Mouse (Mus musculus) adipocyte (in vitro differentiated cells): ENCODE data around the gene Slc25a42.

Experiments used
- DNase-seq: peaks from one replicate; pipeline ENCODE4 v3.0.0-alpha.2; 2016; ENCODE audit warnings: low spot score

Slc25a42 gene

DNA sequence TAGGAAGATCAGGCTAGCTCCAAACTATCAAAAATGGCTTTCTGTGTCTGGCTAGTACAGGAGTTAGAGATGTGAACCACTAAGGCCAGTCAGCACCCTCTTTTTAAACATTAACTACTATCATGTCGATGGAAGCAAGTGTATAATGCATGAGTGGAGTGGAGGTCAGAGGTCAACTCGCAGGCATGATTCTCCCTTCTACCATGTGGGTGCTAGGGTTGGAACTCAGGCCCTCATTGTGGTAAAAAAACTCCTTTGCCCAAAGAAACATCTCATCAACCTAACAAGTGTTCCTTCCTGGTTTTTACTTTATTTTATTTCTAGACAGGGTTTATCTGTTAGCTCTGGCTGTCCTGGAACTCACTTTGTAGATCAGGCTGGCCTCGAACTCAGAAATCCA, 41.4 kb downstream of the Slc25a42 start:
- no peak for DNase-seq

DNA sequence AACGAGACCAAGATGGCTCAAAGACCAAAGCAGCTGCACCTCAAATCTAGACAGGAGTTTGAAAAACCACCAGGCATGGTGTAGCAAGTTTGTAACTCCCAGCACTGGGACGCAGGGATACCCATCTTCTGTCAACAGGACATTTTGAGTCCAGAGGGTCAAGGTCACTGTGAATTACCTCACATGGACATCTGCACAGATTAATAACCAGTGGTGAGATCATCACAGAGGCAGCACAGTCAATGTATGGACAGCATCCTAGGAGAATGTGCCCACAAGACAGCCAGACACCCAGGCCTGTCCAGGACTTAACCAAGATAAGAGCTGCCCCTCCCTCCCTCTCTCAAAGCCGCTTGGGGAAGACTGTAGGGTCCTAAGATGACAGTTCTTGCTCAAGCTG, 42.0 kb downstream of the Slc25a42 start:
- DNase-seq: no peak

DNA sequence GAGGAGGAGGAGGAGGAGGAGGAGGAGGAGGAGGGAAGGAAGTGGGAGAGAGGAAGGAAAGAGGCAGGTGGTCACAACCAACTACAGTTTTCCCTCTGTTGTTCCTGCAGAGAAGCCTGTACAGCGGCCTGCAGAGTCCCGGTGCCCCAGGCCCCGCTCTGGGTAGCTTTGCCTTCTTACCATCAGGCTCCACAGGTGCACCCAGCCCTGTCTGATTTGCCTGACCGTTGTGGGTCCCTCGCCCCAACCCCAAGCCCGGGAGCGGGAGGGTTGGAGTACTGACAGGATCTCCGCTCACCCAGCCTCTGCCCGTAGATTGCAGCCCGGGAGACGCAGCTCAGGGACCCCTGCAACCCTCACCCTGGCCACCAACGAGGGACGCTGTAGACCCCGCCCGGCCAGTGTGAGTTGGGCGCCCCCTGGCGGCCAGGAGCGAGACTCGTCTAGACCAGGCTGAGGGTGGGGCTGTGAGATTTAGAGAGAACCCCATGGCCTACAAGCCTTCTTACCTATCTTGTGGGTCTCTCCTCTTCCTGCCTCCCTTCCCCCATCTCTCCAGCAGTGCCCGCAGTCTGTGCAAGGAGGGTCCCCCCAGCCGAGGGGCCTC, 45.5 kb downstream of the Slc25a42 start:
- peak; percentile 61 for DNase-seq

DNA sequence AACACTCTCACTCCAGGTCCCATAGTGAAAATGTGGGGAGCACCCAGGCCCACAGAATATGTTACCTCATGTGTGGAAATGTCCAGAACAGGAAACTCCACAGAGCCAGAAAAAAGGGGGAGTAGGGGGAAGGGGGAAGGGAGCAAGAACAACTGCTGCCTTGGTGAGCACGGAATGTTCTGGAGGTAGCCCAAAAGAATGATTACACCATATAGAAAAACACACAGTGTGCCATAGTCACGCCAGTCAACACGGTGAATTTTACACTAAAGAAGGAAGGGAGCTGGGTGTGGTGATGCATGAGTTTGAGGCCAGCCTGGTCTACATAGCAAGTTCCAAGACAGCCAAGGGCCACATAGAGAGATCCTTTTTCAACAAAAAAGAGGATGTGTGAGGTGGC, 48.8 kb downstream of the Slc25a42 start:
- DNase-seq: no peak

DNA sequence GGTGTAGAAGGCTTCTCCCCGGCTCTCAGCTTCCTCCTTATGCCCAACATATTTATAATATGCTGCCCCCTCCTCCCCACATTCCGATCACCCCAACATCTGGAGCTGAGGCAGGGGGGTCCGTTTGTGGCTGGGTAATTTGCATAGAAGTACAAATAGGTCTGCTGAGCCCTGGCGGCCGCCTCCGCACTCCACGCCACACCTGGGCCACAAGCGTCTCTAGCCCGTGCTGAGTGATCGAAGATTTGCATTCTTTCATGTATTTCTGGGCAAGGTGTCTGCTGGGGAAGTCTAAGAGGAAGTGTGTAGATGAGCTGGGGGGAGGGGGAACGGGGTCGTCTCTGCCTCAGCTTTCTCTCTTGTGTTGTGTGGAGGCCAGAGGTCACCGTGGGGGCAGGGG, 52.1 kb downstream of the Slc25a42 start:
- DNase-seq: no peak

DNA sequence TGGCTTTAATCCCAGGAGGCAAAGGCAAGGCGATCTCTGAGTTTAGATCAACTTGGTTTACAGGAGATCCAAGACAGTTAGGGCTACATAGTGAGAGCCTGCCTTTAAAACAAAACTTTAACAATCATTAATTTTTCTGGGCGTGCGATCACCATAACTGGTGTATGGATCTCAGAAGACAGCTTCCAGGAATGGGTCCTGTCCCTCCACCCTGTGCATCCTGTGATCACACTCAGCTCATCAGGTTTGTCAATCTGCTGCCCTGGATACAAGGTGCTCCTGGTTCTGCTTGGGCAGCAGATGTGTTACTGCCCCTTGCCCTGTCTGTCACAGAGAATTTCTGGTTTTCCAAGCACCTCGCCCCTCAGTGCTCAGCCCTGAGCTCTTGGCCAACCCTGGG, 52.9 kb downstream of the Slc25a42 start:
- DNase-seq: no peak

DNA sequence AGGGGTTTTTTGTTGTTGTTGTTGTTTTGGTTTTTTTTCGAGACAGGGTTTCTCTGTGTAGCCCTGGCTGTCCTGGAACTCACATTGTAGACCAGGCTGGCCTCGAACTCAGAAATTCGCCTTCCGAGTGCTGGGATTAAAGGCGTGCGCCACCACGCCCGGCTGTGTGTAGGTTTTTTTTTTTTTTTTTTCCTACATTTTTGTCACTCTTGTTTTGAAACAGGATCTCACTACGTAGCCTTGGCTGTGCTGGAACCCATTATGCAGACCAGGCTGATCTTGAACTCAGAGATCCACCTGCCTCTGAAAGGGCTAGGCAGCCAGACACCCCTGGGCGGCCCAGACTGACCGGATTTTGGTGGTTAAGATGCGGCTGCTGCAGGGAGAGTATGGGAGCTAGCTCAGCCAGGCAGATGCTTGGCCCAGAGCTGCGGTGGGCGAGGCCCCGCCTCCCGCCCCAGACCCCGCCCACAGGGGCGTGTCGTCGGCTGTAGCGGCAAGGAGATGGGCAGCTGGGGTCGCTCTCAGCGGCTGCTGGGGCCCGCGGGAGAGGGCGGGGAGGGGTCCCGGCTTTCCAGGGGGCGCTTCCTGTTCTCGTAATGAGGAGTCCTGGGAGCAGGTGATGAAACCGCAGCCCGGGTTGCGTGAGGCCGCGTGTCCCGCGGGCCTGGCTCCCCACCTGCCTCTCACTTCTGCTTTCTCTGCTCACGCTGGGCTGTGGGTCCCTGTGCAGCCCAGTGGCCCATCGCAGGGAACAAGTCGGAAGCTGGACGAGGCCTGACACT, 53.8 kb downstream of the Slc25a42 start:
- DNase-seq: no peak

DNA sequence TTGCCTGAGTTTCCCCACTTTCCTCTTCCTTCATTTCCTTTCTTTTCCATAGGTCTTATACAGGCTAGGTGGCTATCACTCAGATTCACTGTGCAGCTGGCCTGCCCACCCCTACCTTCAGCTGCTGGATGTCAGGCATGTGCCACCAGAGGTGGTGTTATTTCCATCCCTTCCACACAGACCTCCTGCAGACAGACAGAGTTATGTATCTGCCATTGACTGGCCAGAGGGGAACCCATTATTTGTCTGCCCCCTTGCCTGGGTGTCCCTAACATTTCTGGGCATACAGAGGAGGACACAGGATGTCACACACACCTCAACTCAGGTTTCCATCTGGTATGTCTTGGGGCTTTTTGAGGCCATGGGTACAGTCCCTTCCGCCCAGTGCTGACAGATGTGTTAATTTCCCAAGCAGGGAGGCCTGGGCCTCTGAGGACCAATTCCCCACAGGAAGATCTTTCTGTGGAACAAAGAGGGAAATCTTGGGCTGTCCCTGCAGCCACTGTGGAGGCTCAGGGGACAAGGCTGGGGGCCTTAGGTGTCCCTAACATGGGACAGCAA, 54.8 kb downstream of the Slc25a42 start:
- DNase-seq: no peak

DNA sequence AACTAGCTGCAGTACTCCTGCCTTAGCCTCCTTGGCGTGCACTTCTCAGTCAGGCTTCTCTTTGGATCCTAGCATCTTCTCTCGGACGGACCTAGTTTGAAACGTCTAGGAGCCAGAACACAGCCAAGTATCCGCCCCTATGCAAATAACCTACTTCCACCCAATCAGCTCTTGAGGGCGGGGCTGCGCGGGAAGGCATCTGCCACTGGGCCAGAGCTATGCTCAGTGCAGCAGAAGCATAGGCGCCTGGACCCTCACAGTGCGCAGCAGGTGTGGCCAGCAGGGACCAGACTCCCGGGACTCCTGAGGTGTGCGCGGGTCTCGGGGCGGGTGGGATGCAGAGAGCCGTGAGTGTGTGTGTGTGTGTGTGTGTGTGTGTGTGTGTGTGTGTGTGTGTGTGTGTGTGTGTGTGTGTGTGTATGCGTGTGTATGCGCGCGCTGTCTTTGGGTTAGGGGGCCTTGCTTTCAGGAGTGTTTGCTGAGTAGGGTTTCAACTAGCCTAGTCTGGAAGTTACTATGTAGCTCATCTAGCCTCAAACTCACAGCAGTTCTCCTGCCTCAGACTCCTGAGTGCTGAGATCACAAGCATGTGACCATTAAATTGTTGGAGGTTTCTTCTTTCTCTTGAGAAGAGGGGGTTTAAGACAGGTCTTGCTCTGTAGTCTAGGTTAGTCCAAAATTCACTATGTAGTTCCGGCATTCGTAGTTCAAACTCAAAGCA, 59.4 kb downstream of the Slc25a42 start:
- DNase-seq: peak; percentile 52

DNA sequence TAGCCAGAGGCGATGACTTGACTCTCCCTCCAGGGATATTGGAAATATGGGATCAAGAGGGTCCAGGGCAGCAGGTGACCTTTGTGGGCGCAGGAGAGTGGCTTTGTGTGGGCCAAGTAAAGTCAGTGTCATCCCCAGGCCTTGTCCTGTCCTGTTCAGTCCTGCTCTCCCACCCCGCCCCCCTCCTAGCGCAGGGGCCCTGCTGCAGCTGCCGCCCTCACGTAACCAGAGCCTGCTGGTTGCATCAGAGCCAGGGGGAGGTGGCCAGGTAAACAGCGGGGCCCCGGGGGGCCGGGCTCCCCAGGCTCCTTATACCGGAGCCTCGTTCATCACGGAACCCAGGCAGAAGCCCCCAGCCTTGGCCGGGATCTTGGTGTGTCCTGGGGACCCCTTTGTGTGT, 61.9 kb downstream of the Slc25a42 start:
- no peak for DNase-seq

DNA sequence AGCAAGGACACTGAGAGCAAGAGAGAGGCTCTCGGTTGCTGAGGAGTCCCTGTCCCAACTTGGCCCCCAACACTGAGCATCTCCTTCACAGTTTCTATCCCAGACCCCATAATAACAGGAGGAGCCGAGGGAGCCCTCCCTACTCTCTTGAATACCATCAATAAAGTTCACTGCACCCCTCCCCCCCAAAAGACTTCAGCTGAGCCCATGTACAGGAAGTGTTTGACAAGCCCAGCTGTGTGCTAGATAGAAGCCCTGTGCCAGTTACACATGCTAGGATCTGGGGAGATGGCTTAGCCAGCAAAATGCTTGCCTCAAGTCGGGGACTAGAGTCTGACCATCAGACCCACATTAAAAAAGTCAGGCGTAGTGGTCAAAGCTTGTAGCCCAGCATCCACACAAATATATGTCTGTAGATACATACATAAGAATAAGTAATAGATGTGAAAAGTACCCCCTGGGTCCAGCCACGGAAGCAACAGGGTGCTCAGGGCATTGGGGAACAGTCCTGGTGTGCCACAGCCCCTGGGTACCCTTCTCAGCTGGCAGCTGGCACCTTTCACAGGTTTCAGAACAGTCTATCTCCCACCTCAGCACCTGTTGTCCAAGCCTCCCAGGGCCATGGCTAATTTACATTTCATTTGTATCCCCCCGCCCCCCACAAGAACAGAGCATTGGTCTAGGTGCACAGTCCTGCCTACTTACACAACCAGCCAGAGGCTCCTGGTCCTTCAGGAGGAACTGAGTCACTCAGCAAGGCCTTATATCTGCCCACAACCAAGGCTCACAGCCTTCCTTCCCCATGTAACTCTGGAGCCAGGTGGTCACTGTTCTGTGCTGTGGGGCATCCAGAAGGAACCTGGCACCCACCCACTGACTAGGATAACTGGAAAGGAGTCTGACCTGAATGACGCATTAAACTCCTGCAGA, 64.2 kb downstream of the Slc25a42 start:
- no peak for DNase-seq

DNA sequence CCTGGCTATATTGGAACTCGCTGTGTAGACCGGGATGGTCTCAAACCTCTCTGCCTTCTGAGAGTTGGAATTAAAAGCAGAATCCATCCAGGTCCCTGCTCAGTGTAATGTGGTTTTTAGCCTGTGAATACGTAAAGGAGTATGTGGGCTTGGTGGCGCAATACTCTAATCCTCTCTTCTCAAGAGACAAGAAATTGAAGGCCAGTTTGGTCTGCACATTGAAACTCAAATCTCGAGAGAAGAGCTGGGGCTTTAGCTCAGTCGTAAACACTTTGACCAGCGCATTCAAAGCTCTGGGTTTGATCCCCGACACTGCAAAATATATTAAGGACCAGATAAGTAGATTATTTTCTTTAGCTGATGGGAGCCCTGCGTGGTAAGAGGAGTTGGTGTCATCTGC, 72.1 kb downstream of the Slc25a42 start:
- DNase-seq: peak; percentile 56

DNA sequence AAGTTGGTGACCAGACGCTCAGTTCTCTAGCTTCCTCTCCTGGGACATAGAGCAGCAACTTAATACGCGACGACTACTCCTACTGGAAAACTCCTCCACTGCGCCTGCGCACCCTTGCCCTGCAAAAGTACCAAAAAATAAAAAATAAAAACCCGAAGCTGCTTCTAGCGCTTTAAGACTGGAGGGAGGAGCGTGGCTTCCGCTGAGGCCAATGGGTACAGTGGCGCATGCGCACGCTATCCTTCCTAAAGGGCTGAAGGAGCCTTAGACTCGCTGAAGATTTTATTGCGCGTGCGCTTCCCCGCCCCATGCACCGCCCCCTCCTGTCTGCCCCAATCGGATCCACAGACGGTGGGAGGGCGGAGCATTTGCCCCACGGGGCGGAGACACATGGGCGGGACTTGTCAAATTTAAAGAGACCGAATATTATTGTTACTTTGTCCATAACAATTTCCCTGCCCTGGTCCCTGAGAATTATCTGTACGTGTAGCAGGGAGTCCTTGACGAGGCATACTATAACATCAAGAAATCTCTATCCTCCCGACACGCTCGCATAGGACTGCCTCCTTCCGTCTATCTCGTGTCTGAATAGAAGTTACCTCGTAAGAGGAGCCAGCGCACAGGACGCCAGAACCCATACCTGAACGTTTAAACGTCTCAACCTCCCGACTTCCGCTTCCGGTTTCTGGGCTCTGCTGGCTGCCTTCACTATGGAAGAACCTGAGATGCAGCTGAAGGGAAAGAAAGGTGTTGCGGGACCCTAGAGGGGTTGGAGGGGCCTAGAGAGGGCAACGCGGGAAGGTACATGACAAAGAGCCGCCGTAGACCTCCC, 72.9 kb downstream of the Slc25a42 start, which contains the start of the genes Rfxank, Borcs8 and Mef2b:
Gene Rfxank (minus strand): TSS at position 129 of the 832 bp plus-strand sequence.
Gene Borcs8 (plus strand): TSS at position 474 of the 832 bp plus-strand sequence.
Gene Mef2b (plus strand): TSS at position 686 of the 832 bp plus-strand sequence.
- peak; percentile 100 for DNase-seq

DNA sequence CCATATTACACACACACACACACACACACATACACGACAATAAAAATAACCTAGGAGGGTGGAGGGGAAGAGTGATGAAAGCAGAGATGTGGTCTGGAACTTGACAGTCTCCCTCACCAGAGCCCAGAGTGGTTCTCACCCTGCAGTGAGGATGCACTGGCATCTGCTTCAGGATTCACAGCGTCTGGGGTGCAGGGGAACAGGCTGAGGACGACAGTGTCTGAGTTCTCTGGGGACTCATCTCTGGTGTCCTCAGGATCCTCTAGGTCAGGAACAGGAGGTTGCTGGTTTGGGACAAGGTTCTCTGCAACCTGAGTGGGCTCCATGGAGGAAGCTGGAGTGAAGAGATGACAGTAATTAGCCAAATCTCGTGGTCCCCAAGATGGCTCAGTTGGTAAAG, 74.2 kb downstream of the Slc25a42 start:
- DNase-seq: no peak

DNA sequence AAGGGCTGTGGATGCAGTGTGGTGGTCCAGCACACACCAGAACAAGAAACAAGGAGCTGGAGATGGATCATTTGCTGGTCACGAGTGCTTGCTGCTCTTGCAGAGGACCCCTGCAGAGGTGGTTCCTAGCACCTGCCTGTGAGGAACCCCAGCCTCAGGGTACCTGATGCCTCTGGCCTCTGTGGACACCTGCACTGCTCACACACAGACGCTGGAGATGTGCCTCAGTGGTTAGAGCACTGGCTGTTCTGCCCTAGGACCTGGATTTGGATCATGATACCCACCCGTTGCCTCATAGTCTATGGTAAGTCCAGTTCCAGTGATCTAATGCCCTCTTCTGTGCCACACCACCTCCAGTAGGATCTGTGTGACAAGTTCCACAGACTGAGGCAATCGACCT, 75.5 kb downstream of the Slc25a42 start:
- DNase-seq: no peak

DNA sequence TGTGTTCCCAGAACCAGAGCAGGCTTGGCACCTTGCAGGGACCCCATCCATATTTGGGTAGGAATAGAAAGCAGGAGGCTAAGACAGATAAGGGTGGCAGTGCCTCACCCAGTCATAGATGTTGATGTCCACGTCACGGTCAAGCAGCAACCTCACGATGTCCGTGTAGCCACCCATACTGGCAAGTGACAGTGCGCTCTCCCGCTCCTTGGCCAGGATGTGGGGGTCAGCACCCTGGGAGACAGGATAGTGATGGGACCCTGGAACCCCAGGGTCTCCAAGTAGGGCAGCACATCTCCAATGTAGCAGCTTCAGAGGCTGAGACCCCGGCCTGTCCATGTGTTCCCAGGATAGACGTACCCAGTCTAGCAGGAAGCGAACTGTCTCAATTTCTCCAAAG, 77.2 kb downstream of the Slc25a42 start:
- no peak for DNase-seq
